Mouse (Mus musculus) cortical plate, adult 2 months (tissue): ENCODE results near the gene Fam72a.

ENCODE experiments used
- CTCF ChIP-seq: fragments of 200-500 bp; IDR thresholded peaks from 2 replicates; pipeline ENCODE4 v1.5.1; 2011; ENCODE audit warnings: mild to moderate bottlenecking, control low read depth, low read length; ENCODE audit not compliant: insufficient read depth; ENCODE audit errors: extremely low read depth
- POLR2A ChIP-seq: fragments of 200-500 bp; IDR thresholded peaks from 2 replicates; pipeline ENCODE4 v1.6.1; 2011; ENCODE audit warnings: mild to moderate bottlenecking, low read length, control low read depth; ENCODE audit not compliant: insufficient read depth; ENCODE audit errors: extremely low read depth

DNA sequence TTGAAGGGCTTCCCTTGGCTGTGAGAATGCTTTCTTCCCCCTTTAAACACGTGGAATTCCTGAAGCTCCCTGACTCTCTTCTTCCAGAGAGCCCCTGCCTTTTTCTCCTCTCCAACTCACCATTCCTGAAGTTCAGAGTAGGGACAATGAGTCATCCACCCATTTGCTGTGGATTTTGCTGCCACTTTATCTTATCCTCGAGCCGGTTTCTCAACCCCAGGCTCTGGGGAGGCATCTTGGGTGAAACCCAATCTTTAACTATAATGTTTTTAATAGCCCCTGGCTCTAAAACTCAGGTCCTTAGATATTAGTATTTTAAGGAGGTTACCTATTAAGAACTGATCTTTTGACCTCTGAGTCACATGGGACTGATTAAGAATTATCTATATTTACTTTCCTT lies 13.7 kb downstream of the Fam72a start:
- TF ChIP-seq POLR2A: no peak
- TF ChIP-seq CTCF: no peak
